25 mouse cellular contexts compared by ENCODE assay signal in the genomic region with DNA sequence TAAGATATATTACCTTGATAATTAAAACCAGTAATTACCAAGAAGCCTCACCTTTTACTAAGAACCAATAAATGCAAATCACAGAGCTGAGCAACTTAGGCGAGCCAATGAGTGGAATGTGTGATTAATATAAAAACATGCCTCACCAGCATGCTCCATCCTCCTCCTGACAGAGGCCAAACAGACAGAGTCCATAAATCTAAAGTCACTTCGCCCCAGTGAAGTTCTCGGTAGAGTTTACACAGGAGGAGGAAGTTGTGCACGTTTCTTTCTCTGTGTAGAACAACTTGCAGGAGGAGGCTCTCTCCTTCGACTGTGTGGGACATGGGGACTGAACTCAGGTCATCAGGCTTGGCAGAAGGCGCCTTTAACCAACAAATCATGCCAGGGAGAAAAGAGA.
"Had no signal": no experiment of that assay in that cellular context is flagged by ENCODE, and none has a peak within 500 bp of the region (broad histone marks: within the 10 kb centered on the region; RNA-seq: fewer than 3 reads in every experiment).

No protein-coding gene starts in this region.

- H3K27ac ChIP-seq: forebrain, embryonic 15.5 days; heart, adult 2 months; heart, embryonic 10.5 days; heart, embryonic 15.5 days; hindbrain, embryonic 13.5 days; hindbrain, embryonic 15.5 days; hindbrain, postnatal 0 days; limb, embryonic 13.5 days; limb, embryonic 15.5 days; liver, embryonic 13.5 days; liver, embryonic 15.5 days had no signal

- H3K9ac ChIP-seq: forebrain, embryonic 15.5 days; forebrain, postnatal 0 days; heart, embryonic 12.5 days; heart, embryonic 15.5 days; hindbrain, embryonic 13.5 days; hindbrain, embryonic 15.5 days; limb, embryonic 13.5 days; limb, embryonic 15.5 days; liver, embryonic 13.5 days; liver, embryonic 15.5 days had no signal

- DNase-seq: forebrain, postnatal 0 days; gastrocnemius, postnatal 14 days; gastrocnemius, postnatal 36 days; heart, adult 11 months; heart, adult 2 months; heart, postnatal 14 days; heart, postnatal 36 days; kidney, adult 18-20 months; kidney, postnatal 10 days; kidney, postnatal 25 days; layer of hippocampus, adult 9-11 months; layer of hippocampus, postnatal 36 days; left cerebral cortex, postnatal 4 days; liver, embryonic 13.5 days had no signal

- H3K9me3 ChIP-seq: forebrain, embryonic 15.5 days; heart, embryonic 10.5 days; heart, embryonic 12.5 days; heart, embryonic 15.5 days; hindbrain, embryonic 13.5 days; hindbrain, embryonic 15.5 days; limb, embryonic 13.5 days; limb, embryonic 15.5 days; liver, embryonic 13.5 days; liver, embryonic 15.5 days had no signal

- H3K4me1 ChIP-seq: limb, embryonic 15.5 days; liver, embryonic 13.5 days; liver, embryonic 15.5 days had no signal

- H3K27me3 ChIP-seq: forebrain, embryonic 15.5 days; heart, embryonic 12.5 days; heart, embryonic 15.5 days; limb, embryonic 13.5 days; limb, embryonic 15.5 days; liver, embryonic 13.5 days; liver, embryonic 15.5 days had no signal

- H3K36me3 ChIP-seq: forebrain, embryonic 15.5 days; heart, embryonic 10.5 days; heart, embryonic 12.5 days; heart, embryonic 15.5 days; hindbrain, embryonic 13.5 days; hindbrain, embryonic 15.5 days; limb, embryonic 13.5 days; limb, embryonic 15.5 days; liver, embryonic 13.5 days; liver, embryonic 15.5 days had no signal

- H3K4me3 ChIP-seq: forebrain, embryonic 15.5 days; heart, adult 2 months; heart, embryonic 10.5 days; heart, embryonic 12.5 days; heart, embryonic 15.5 days; hindbrain, embryonic 13.5 days; hindbrain, embryonic 15.5 days; limb, embryonic 13.5 days; limb, embryonic 15.5 days; liver, embryonic 13.5 days; liver, embryonic 15.5 days had no signal

- H3K4me2 ChIP-seq: forebrain, embryonic 15.5 days; heart, embryonic 12.5 days; heart, embryonic 15.5 days; hindbrain, embryonic 13.5 days; hindbrain, embryonic 15.5 days; limb, embryonic 13.5 days; limb, embryonic 15.5 days; liver, embryonic 13.5 days; liver, embryonic 15.5 days had no signal

- ATAC-seq: forebrain, embryonic 15.5 days; forebrain, postnatal 0 days; hindbrain, postnatal 0 days; intestine, embryonic 16.5 days had no signal
